Mouse (Mus musculus) kidney, adult 2 months (tissue): Measurements from ENCODE around the gene Pced1b. TPM values are rescaled to one million over a fixed set of nuclear protein-coding genes. Genes with fewer than 3 reads are reported as not detected.

ENCODE experiments used
- DNase-seq: peaks from one replicate; pipeline ENCODE4 v3.0.0; 2021
- H3K27ac ChIP-seq: fragments of 200-500 bp; 2 replicates; pipeline ENCODE4 v1.5.1; 2012; ENCODE audit warnings: low read depth, low read length, control low read depth, inconsistent platforms; ENCODE audit not compliant: insufficient read depth
- H3K27me3 ChIP-seq: fragments of 200-500 bp; replicated peaks from 2 replicates; pipeline ENCODE4 v1.6.1; 2012; ENCODE audit warnings: mild to moderate bottlenecking, moderate library complexity, low read length, inconsistent platforms; ENCODE audit not compliant: control insufficient read depth, insufficient read depth
- H3K36me3 ChIP-seq: fragments of 200-500 bp; 2 replicates; pipeline ENCODE4 v1.6.1; 2012; ENCODE audit warnings: mild to moderate bottlenecking, moderate library complexity, low read length, inconsistent platforms; ENCODE audit not compliant: control insufficient read depth, insufficient read depth
- H3K4me1 ChIP-seq: fragments of 200-500 bp; 2 replicates; pipeline ENCODE4 v1.6.1; 2011; ENCODE audit warnings: low read length; ENCODE audit not compliant: control insufficient read depth, insufficient read depth
- H3K4me3 ChIP-seq: fragments of 200-500 bp; 2 replicates; pipeline ENCODE4 v1.5.1; 2011; ENCODE audit warnings: mild to moderate bottlenecking, low read depth, low read length, control low read depth; ENCODE audit not compliant: insufficient read depth
- CTCF ChIP-seq: fragments of 200-500 bp; conservative IDR thresholded peaks from 2 replicates; pipeline ENCODE4 v1.5.1; 2011; ENCODE audit warnings: low read depth, mild to moderate bottlenecking, control low read depth, low read length, moderate library complexity, mixed read lengths; ENCODE audit not compliant: insufficient read depth, insufficient read length
- POLR2A ChIP-seq: fragments of 200-500 bp; IDR thresholded peaks from one replicate; pipeline ENCODE4 v1.6.1; 2011; ENCODE audit warnings: low read depth, low read length, control low read depth
- WGBS: fragments of 180-500 bp; shearing (Covaris S2); methylation state at CpG from one replicate; pipeline ENCODE4 v1.1.7; 2018; 5-methylcytosine and 5-hydroxymethylcytosine counted together
- polyA plus RNA-seq: library from polyadenylated mRNA; depleted of rRNA; stranded (reverse); fragments of >200 nt; gene quantifications from 2 replicates; pipeline ENCODE4 v1.2.3, GENCODE M21; 2012

The Pced1b gene
- polyA plus RNA-seq, 1 experiment, result 8.2 TPM

GRCm38 (mm10) chr15:97223431-97223830, 23.5 kb upstream of the Pced1b start:
- DNase-seq, result no peak
- no peaks in the 10 kb centered on the region for H3K4me1 ChIP-seq
- H3K4me3 ChIP-seq, result no peak overlapping the region
- H3K27ac ChIP-seq, result no peak overlapping the region
- no peaks in the 10 kb centered on the region for H3K27me3 ChIP-seq
- TF ChIP-seq POLR2A, result no peak
- TF ChIP-seq CTCF, result no peak
- no peaks in the 10 kb centered on the region for H3K36me3 ChIP-seq
- 60% methylated on average over 10 of the region's 10 CpGs for WGBS

GRCm38 (mm10) chr15:97224003-97224402, 22.9 kb upstream of the Pced1b start:
- H3K27me3 ChIP-seq, result no peaks in the 10 kb centered on the region
- DNase-seq, result no peak
- no peak overlapping the region for H3K27ac ChIP-seq
- TF ChIP-seq POLR2A, result no peak
- TF ChIP-seq CTCF, result no peak
- H3K4me3 ChIP-seq, result no peak overlapping the region
- WGBS, result 24% methylated on average over 8 of the region's 8 CpGs
- no peaks in the 10 kb centered on the region for H3K4me1 ChIP-seq
- no peaks in the 10 kb centered on the region for H3K36me3 ChIP-seq

- H3K36me3 ChIP-seq, result no peaks in the 10 kb centered on the region
- no peak for DNase-seq
- WGBS, result 85% methylated on average over 11 of the region's 11 CpGs
- H3K4me1 ChIP-seq, result no peaks in the 10 kb centered on the region
- H3K4me3 ChIP-seq, result no peak overlapping the region
- no peak overlapping the region for H3K27ac ChIP-seq
- no peaks in the 10 kb centered on the region for H3K27me3 ChIP-seq
- TF ChIP-seq POLR2A, result no peak
- TF ChIP-seq CTCF, result no peak
Measured at GRCm38 (mm10) chr15:97229494-97230077, 17.3 kb upstream of the Pced1b start.

GRCm38 (mm10) chr15:97234076-97234475, 12.8 kb upstream of the Pced1b start:
- Histone ChIP-seq H3K4me3 (no peak overlapping the region), H3K4me1 (no peaks in the 10 kb centered on the region), H3K27ac (no peak overlapping the region), H3K27me3 (no peaks in the 10 kb centered on the region), H3K36me3 (no peaks in the 10 kb centered on the region)
- DNase-seq, result no peak
- WGBS, result 89% methylated on average over 6 of the region's 6 CpGs
- no peak for TF ChIP-seq CTCF
- no peak for TF ChIP-seq POLR2A

DNA sequence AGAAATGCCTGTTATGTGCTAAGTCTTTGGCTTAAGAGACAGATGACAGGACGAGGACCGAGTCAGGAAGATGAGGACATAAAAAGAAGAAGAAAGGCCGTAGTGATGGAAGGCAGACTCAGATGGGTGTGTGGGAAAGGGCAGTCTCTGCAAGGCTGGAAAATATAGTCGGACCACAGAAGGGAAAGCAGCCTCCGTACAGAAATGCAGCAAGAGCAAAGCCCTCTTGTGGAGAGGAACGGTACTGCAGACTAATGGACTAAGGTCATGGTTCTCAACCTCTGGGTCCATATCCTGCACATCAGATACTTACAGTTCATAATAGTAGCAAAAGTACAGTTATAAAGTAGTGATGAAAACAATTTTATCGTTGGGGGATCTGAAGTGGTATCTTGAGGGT, 11.7 kb upstream of the Pced1b start:
- Histone ChIP-seq H3K4me3 (no peak overlapping the region), H3K4me1 (no peaks in the 10 kb centered on the region), H3K36me3 (no peaks in the 10 kb centered on the region), H3K27ac (no peak overlapping the region), H3K27me3 (no peaks in the 10 kb centered on the region)
- TF ChIP-seq POLR2A (no peak), CTCF (peak; percentile 83)
- 26% methylated on average over 7 of the region's 7 CpGs for WGBS
- DNase-seq, result peak; percentile 62

- TF ChIP-seq CTCF, result peak; percentile 79
- TF ChIP-seq POLR2A, result no peak
- no peak for DNase-seq
- 45% methylated on average over 9 of the region's 9 CpGs for WGBS
Measured at GRCm38 (mm10) chr15:97236943-97237342, 10.0 kb upstream of the Pced1b start.

GRCm38 (mm10) chr15:97245392-97245791, 1.5 kb upstream of the Pced1b start:
- Histone ChIP-seq H3K4me1 (no peaks in the 10 kb centered on the region), H3K27ac (no peak overlapping the region), H3K36me3 (no peaks in the 10 kb centered on the region), H3K27me3 (no peaks in the 10 kb centered on the region), H3K4me3 (no peak overlapping the region)
- no peak for DNase-seq
- WGBS, result 80% methylated on average over 18 of the region's 18 CpGs
- TF ChIP-seq POLR2A, result no peak
- TF ChIP-seq CTCF, result no peak

More at GRCm38 (mm10) chr15:97236943-97237342, 10.0 kb upstream of the Pced1b start:
- no peaks in the 10 kb centered on the region for H3K4me1 ChIP-seq
- no peak overlapping the region for H3K4me3 ChIP-seq
- no peaks in the 10 kb centered on the region for H3K36me3 ChIP-seq
- H3K27me3 ChIP-seq, result no peaks in the 10 kb centered on the region
- no peak overlapping the region for H3K27ac ChIP-seq

DNA sequence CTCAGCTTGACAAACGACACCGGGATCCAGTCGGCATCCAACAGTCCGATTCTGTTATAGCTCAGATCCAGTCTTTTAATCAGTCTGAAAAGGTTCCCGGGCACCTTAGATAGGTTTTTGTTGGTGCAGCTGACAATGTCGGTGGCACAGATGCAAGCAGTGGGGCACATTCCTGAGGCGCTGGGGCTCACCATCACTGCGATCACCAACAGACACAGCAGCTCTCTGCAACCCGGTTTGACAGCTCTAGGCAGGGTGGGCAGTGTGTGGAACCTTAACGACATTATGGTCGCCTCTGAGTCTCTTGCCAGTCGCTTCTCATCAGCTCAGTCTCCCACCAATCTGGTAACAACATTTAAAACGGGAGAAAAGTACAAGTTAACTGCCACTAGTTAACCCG, 651 bp upstream of the Pced1b start:
- TF ChIP-seq POLR2A, result no peak
- DNase-seq, result no peak

More for the DNA sequence above, 651 bp upstream of the Pced1b start:
- H3K4me3 ChIP-seq, result no peak overlapping the region
- H3K27me3 ChIP-seq, result no peaks in the 10 kb centered on the region
- no peak overlapping the region for H3K27ac ChIP-seq
- 34% methylated on average over 14 of the region's 14 CpGs for WGBS
- no peaks in the 10 kb centered on the region for H3K4me1 ChIP-seq
- no peaks in the 10 kb centered on the region for H3K36me3 ChIP-seq
